Mouse (Mus musculus) adrenal gland, adult 8-10 months (tissue): ENCODE measurements around the gene Tubb1. TPM values are rescaled to one million over a fixed set of nuclear protein-coding genes. Genes with fewer than 3 reads are reported as not detected.

Experiments
- DNase-seq: peaks from one replicate; pipeline ENCODE4 v3.0.0; 2022
- total RNA-seq, 4 experiments: library from RNA; stranded (reverse); gene quantifications; 2 replicates each; pipeline ENCODE4 v1.2.4; 2022

The Tubb1 gene
- total RNA-seq, 4 experiments from 2014 or later, result 0.28 to 1.1 (median 0.76) TPM

GRCm38 (mm10) chr2:174443046-174443445, 7.4 kb upstream of the Tubb1 start:
- no peak for DNase-seq

- no peak for DNase-seq
Measured at GRCm38 (mm10) chr2:174444359-174444758, 6.1 kb upstream of the Tubb1 start.

- no peak for DNase-seq
Measured at GRCm38 (mm10) chr2:174445018-174445417, 5.5 kb upstream of the Tubb1 start.

DNA sequence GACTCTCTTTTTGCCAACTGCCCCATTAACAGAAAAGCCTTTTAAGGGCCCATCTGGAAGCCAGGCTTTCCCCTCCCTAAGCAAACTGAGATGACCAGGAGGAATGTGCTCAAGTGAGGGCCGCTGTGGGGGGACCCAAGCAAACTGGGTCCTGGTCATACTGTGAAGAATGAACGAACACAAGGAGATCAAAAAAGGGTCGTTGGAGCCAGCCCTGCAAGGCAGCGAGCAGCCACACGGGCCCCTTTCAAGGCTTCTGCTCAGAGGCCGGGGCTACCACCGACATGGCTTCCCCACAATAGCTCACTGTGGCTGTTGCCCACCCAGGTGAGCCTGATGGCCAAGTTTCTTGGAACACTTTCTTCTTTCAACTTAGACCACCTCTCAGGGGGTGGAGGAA, 4.0 kb upstream of the Tubb1 start:
- DNase-seq, result no peak

DNA sequence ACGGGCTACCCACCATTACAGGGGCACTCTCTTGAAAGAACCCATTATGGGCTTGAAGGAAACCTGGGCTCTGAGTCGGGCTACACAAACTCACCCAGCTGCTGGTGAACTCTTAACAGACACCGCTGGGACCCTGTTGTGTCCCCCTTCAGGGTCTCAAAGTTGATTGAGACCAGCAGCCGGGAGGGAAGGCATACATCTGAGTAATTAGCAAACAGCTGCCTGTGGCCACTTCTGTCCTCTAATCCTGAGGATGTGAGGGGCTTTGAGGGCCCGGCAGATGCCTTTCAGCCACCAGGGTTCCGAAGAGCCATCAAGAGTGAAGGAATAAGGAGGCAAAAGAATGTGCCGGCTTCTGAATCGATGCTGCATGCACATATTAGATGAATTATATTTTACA, 3.6 kb upstream of the Tubb1 start:
- no peak for DNase-seq

DNA sequence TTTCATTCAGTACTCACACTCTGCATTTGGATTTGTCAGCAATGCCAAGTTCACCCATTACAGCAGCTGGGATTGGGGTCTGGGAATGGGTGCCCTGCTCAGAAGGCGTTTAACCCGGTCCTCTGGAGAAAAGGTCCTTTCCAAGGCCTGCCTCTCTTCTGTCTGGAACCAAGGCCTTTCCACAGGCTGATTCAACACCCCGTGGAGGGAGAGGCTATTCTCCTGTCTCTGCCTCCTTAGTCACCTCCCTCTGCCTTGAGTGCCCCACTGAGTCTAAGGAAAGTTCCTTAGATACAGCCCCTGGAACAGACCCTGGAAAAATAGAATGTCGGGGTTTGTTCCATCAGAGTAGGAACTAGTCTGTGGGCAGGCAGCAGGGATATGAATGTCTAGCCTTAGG, 2.1 kb upstream of the Tubb1 start:
- DNase-seq, result no peak

GRCm38 (mm10) chr2:174453681-174454080, 3.2 kb downstream of the Tubb1 start:
- no peak for DNase-seq

GRCm38 (mm10) chr2:174459365-174459764, 8.9 kb downstream of the Tubb1 start:
- DNase-seq, result no peak

DNA sequence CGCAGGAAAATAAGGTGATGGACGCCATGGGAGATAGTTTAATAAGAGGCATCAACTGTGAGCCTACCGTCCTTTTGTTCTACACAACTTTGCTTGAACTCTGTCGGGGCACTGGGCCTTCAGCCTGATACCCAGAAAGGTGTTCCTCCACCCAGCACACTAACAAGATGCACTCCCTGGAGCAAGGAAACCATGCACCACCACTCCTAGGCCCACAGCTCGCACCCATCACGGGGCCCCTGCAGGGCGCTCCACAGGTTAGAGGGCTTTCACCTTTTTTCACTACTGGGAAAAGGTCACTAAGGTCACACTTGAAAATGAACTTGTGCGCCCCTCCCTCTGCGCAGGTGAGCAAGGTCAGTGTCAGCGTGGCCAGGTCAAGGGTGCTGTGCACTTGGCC, 12.9 kb downstream of the Tubb1 start:
- no peak for DNase-seq

GRCm38 (mm10) chr2:174463789-174464523, 13.5 kb downstream of the Tubb1 start, which contains the start of gene Atp5e:
Atp5e (minus strand) TSS chr2:174464105.
- peak; percentile 94 for DNase-seq

DNA sequence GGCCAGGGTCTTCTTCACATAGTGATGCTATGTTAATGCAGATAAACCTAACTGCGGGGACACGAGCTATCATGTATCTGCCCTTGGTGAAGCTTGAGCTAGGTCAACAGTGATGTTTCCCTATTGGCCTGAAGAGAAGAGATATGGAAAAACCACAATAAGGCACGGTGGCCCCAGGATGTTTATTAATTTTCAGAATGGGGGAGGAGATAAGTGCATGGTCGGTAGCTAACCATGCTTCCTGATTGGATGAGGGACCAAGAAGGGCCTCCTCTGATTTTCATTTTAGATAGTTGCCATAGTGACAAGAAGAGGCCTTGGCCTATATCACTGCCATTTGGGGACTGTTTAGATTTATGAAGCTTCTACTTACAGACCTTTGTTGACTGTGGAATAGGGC, 19.8 kb downstream of the Tubb1 start:
- no peak for DNase-seq

- DNase-seq, result no peak
Measured at GRCm38 (mm10) chr2:174470786-174471405, 20.4 kb downstream of the Tubb1 start.

- DNase-seq, result no peak
Measured at GRCm38 (mm10) chr2:174472407-174472806, 21.9 kb downstream of the Tubb1 start.

DNA sequence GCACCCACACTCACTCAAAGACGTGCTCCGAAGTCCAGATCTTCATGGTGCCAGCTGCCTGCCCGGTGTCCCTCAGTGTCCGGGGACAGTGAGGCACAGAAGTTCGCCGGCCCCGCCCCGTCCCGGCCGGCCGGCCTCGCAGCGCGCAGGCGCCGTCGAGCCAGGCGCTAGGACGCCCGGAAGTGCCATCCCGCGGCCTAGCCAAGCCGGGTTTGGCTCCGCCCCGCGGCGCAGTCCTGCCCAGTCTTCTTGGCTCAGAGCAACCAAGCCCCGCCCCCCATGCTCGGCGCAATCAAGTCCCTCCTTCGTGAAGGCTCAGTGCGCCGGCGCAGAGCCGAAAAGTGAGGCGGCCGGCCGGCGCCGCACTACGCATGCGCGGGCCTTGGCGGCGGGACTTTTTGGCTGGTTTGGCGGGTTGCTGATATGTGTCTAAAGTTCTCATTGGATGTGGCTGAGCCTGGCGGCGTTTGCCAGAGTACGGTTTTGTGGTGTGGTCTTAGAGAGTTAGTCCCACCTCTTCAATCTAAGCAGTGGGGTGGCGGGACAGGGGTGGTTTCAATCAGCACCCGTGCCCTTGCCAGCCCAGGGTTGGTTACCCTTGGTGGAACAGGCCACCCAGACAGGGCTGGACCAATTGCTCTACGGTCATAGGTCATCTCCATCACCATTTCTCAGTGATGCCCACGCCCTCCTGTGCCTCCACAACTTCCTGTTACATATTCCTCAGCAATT, 22.5 kb downstream of the Tubb1 start, which contains the start of gene Prelid3b:
Gene Prelid3b (minus strand): TSS at position 264 of the 732 bp plus-strand sequence.
- DNase-seq, result peak; percentile 99

GRCm38 (mm10) chr2:174473550-174473927, 23.0 kb downstream of the Tubb1 start:
- no peak for DNase-seq

GRCm38 (mm10) chr2:174477543-174478319, 27.2 kb downstream of the Tubb1 start:
- DNase-seq, result no peak

DNA sequence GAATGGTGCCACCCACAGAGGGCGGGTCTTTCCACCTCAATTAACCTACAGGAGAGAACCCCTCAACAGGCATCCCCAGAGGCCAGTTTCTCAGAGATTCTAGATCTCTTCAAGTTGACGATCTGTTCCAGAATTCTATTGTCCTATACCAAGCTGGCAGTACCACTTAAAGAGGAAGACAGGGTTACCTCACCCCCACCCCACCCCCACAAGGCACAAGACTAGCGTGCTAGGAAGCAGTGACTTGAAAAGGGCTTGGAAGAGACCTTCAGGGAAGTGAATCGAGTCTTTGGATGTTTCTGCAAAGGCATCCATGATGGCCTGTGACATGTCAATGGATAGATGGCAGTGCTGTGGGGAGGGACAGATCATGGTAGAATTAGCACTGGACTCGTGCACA, 28.3 kb downstream of the Tubb1 start:
- no peak for DNase-seq

DNA sequence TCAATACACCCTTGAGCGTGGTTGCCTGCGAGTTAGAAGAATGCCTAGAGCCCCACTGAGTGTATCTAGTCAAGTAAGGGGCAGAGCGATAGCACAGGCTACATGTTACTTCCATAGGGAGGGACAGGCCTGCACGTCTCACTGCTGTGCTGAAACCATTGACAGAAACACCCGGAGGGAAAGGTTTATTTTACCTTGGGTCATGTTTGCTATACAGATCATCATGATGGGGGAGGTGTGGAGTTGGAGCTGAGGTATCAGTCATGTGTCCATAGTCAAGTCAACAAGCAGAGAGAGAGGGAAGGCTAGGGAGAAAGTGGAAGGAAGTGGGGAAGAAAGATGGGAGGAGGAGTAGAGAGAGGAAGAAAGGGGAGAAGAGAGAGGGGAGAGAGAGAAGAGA, 36.5 kb downstream of the Tubb1 start:
- no peak for DNase-seq

DNA sequence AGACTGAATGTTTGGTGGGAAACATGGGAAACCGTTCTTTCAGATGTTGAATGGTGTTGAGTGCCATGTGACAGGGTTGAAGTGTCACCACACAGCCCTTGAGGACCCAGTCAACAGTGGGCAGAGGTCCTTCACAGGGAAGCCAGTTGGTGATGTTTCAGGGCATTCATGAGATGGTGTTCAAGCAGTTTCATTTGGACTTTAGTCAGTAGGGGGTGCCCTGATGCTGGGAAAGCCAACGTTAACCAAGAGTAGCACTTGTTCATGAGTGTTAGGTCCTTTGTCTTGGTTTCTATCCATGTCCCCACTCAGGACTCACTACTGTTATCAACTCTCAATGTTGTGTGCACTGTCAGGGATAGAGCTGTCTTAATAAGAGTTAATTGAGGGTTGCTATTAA, 42.4 kb downstream of the Tubb1 start:
- no peak for DNase-seq

GRCm38 (mm10) chr2:174500814-174501503, 50.5 kb downstream of the Tubb1 start:
- no peak for DNase-seq

- no peak for DNase-seq
Measured at GRCm38 (mm10) chr2:174501517-174501916, 51.0 kb downstream of the Tubb1 start.

GRCm38 (mm10) chr2:174502321-174502720, 51.8 kb downstream of the Tubb1 start:
- no peak for DNase-seq
